Mouse (Mus musculus) liver, adult 2 months (tissue): ENCODE measurements around the gene Pan3.

ENCODE experiments used
- CTCF ChIP-seq: fragments of 200-500 bp; IDR thresholded peaks from 2 replicates; pipeline ENCODE4 v1.5.1; 2011; ENCODE audit warnings: low read depth, low read length, control low read depth
- POLR2A ChIP-seq: fragments of 200-500 bp; IDR thresholded peaks from 2 replicates; pipeline ENCODE4 v1.6.1; 2011; ENCODE audit warnings: low read length, control low read depth; ENCODE audit not compliant: insufficient read depth; ENCODE audit errors: extremely low read depth

DNA sequence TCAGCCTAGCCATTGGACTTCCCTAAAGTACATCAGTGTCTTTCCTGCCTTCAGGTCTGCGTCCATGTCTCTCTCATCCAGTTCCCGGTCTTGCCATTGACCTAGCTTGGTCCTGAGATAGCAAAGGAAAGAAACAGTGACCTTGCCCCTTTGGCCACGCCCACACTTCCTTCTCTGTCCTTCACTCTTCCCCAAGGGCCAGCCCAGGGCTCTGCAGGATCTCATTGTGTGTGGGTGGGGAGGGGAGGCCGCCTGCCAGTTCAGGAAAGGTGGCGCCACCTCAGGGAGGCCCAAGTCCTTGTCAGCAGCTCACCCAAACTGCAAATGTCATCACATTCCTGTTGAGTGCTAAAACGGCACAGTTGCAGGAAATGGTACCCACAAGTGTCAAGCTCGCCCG, 144.6 kb downstream of the Pan3 start:
- TF ChIP-seq POLR2A (no peak), CTCF (no peak)
